Mouse (Mus musculus): Measurements from ENCODE around the gene Masp1. TPM values are rescaled to one million over a fixed set of nuclear protein-coding genes. Genes with fewer than 3 reads are reported as not detected.

Masp1 gene
- polyA plus RNA-seq (2017; shearing (Covaris generic)), result not detected

GRCm38 (mm10) chr16:23520235-23520871, at the start of gene Masp1, which contains the start of gene Rtp4:
Gene Masp1, minus strand, starts transcription at chr16:23520815.
Gene Rtp4, plus strand, starts transcription at chr16:23520291.

GRCm38 (mm10) chr16:23428647-23429319, 91.8 kb downstream of the Masp1 start, which contains the start of gene Rtp1:
Gene Rtp1, plus strand, starts transcription at chr16:23429133.

Other genes starting within 250 kb of the Masp1 start
- not detected for gene Rtp1, start 91.7 kb downstream of the Masp1 start, polyA plus RNA-seq (2017; shearing (Covaris generic))
- 162 TPM for gene Rtp4, start 524 bp downstream of the Masp1 start, polyA plus RNA-seq (2017; shearing (Covaris generic))